Mouse (Mus musculus) leukemia stem cell, adult 10-12 weeks (primary cell): ENCODE results near the gene Wdr73. TPM values are rescaled to one million over a fixed set of nuclear protein-coding genes. Genes with fewer than 3 reads are reported as not detected.

Experiments
- polyA plus RNA-seq: library from polyadenylated mRNA; stranded (reverse); fragments of >175 nt; gene quantifications from 2 replicates; pipeline ENCODE4 v1.2.3, GENCODE M21; 2012; ENCODE audit warnings: low replicate concordance

The Wdr73 gene
- polyA plus RNA-seq, result 4.1 and 32.9 TPM in 2 replicates

GRCm38 (mm10) chr7:80900944-80901501 is at the start of gene Wdr73:
TSS of gene Wdr73 (minus strand) at chr7:80901269.

DNA sequence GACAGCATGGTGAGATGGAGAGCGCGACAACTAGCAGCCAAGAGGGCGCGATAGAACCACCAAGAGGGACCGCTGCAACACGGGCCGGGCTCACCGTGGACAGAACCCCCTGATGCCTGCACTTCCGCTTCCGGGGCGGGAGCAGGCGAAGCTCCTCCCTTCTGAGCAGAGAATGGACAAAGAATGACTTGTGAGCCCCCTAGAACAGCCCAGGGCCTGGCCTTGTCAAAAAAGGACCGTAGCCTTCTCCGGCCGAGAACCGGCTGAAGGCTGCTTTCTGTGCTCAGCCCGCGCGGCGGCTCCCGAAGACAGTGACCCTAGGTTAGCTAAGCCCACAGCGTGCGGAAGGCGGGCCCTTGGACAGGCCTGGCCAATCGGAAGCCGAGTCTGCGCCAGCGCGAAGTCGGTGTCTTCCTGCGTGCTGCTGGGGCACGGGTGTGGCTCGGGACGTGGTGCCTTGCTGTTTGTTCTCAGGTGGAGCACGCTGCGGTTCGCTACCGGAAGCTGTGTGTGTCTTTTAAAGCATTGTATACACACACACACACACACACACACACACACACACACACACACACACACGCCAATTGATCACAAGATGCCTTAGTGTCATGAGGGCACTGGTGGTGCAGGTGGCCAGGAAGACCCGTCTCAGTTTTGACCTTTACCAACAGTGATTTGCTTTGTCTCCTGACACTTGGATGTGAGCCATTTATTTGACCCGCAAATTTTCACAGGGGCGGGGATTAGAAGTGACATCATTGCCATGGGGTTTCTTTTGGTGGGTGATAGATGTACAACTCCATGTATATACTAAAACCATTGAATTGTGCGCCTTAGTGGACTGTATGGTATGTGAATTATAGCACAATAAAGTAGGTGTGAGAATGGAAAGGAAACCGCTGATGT is 46.6 kb upstream of the Wdr73 start, which contains the start of gene Sec11a:
TSS of gene Sec11a (minus strand) at position 336 of the 906 bp plus-strand sequence.

GRCm38 (mm10) chr7:80904921-80905515 is 3.9 kb upstream of the Wdr73 start, which contains the start of gene Nmb:
TSS of gene Nmb (minus strand) at chr7:80905076.

GRCm38 (mm10) chr7:80860729-80861274 is 40.3 kb downstream of the Wdr73 start, which contains the start of gene Zscan2:
TSS of gene Zscan2 (plus strand) at chr7:80860920.

Other genes starting within 250 kb of the Wdr73 start
- gene Crtc3, start 212.4 kb downstream of the Wdr73 start, polyA plus RNA-seq, result 13.4 and 39.7 TPM in 2 replicates
- gene Iqgap1, start 75.3 kb downstream of the Wdr73 start, polyA plus RNA-seq, result 4.3 and 8.5 TPM in 2 replicates
- gene Zscan2, start 40.3 kb downstream of the Wdr73 start, polyA plus RNA-seq, result 2.0 and 2.4 TPM in 2 replicates
- 2.0 and 3.1 TPM in 2 replicates for gene Nmb, start 3.8 kb upstream of the Wdr73 start, polyA plus RNA-seq
- gene Sec11a, start 46.5 kb upstream of the Wdr73 start, polyA plus RNA-seq, result 0.70 and 8.3 TPM in 2 replicates
- 71.8 and 72.4 TPM in 2 replicates for gene Zfp592, start 92.4 kb upstream of the Wdr73 start, polyA plus RNA-seq
- gene Alpk3, start 156.3 kb upstream of the Wdr73 start, polyA plus RNA-seq, result 0.08 and 0.30 TPM in 2 replicates
- gene Slc28a1, start 213.5 kb upstream of the Wdr73 start, polyA plus RNA-seq, result not detected in 2 replicates